Mouse (Mus musculus): ENCODE data around the gene Olfr512. TPM values are rescaled to one million over a fixed set of nuclear protein-coding genes. Genes with fewer than 3 reads are reported as not detected.

Olfr512 gene
- not detected for polyA plus RNA-seq (2014; fragmentation: Illumina TruSeq; extraction: RNeasy Lipid Tissue Mini Kit (QIAGEN cat#74804); ENCODE audit: low replicate concordance)

GRCm38 (mm10) chr7:108713020-108713419 lies at the start of gene Olfr512:
Gene Olfr512 (plus strand): TSS chr7:108713320.

GRCm38 (mm10) chr7:108666118-108666517 lies 47.0 kb upstream of the Olfr512 start, which contains the start of gene Olfr510:
Gene Olfr510 (plus strand): TSS chr7:108666418.

GRCm38 (mm10) chr7:108750673-108751072 lies 37.6 kb downstream of the Olfr512 start, which contains the start of gene Olfr513:
Gene Olfr513 (plus strand): TSS chr7:108750973.

Other genes with a start within 250 kb of the Olfr512 start
- gene Olfr498, start 248.0 kb upstream of the Olfr512 start, polyA plus RNA-seq (2014; fragmentation: Illumina TruSeq; extraction: RNeasy Lipid Tissue Mini Kit (QIAGEN cat#74804); ENCODE audit: low replicate concordance), result not detected
- not detected for gene Olfr502, start 188.3 kb upstream of the Olfr512 start, polyA plus RNA-seq (2014; fragmentation: Illumina TruSeq; extraction: RNeasy Lipid Tissue Mini Kit (QIAGEN cat#74804); ENCODE audit: low replicate concordance)
- gene Olfr503, start 168.8 kb upstream of the Olfr512 start, polyA plus RNA-seq (2014; fragmentation: Illumina TruSeq; extraction: RNeasy Lipid Tissue Mini Kit (QIAGEN cat#74804); ENCODE audit: low replicate concordance), result not detected
- gene Olfr504, start 147.5 kb upstream of the Olfr512 start, polyA plus RNA-seq (2014; fragmentation: Illumina TruSeq; extraction: RNeasy Lipid Tissue Mini Kit (QIAGEN cat#74804); ENCODE audit: low replicate concordance), result not detected
- gene Olfr506, start 102.5 kb upstream of the Olfr512 start, polyA plus RNA-seq (2014; fragmentation: Illumina TruSeq; extraction: RNeasy Lipid Tissue Mini Kit (QIAGEN cat#74804); ENCODE audit: low replicate concordance), result not detected
- gene Olfr507, start 91.5 kb upstream of the Olfr512 start, polyA plus RNA-seq (2014; fragmentation: Illumina TruSeq; extraction: RNeasy Lipid Tissue Mini Kit (QIAGEN cat#74804); ENCODE audit: low replicate concordance), result not detected
- not detected for gene Olfr508, start 83.3 kb upstream of the Olfr512 start, polyA plus RNA-seq (2014; fragmentation: Illumina TruSeq; extraction: RNeasy Lipid Tissue Mini Kit (QIAGEN cat#74804); ENCODE audit: low replicate concordance)
- gene Olfr509, start 61.4 kb upstream of the Olfr512 start, polyA plus RNA-seq (2014; fragmentation: Illumina TruSeq; extraction: RNeasy Lipid Tissue Mini Kit (QIAGEN cat#74804); ENCODE audit: low replicate concordance), result not detected
- gene Olfr510, start 46.9 kb upstream of the Olfr512 start, polyA plus RNA-seq (2014; fragmentation: Illumina TruSeq; extraction: RNeasy Lipid Tissue Mini Kit (QIAGEN cat#74804); ENCODE audit: low replicate concordance), result not detected
- not detected for gene Olfr513, start 37.7 kb downstream of the Olfr512 start, polyA plus RNA-seq (2014; fragmentation: Illumina TruSeq; extraction: RNeasy Lipid Tissue Mini Kit (QIAGEN cat#74804); ENCODE audit: low replicate concordance)
- not detected for gene Olfr514, start 112.7 kb downstream of the Olfr512 start, polyA plus RNA-seq (2014; fragmentation: Illumina TruSeq; extraction: RNeasy Lipid Tissue Mini Kit (QIAGEN cat#74804); ENCODE audit: low replicate concordance)
- not detected for gene Olfr516, start 137.2 kb downstream of the Olfr512 start, polyA plus RNA-seq (2014; fragmentation: Illumina TruSeq; extraction: RNeasy Lipid Tissue Mini Kit (QIAGEN cat#74804); ENCODE audit: low replicate concordance)
- not detected for gene Olfr517, start 159.1 kb downstream of the Olfr512 start, polyA plus RNA-seq (2014; fragmentation: Illumina TruSeq; extraction: RNeasy Lipid Tissue Mini Kit (QIAGEN cat#74804); ENCODE audit: low replicate concordance)
- not detected for gene Olfr518, start 171.7 kb downstream of the Olfr512 start, polyA plus RNA-seq (2014; fragmentation: Illumina TruSeq; extraction: RNeasy Lipid Tissue Mini Kit (QIAGEN cat#74804); ENCODE audit: low replicate concordance)
- gene Olfr519, start 181.1 kb downstream of the Olfr512 start, polyA plus RNA-seq (2014; fragmentation: Illumina TruSeq; extraction: RNeasy Lipid Tissue Mini Kit (QIAGEN cat#74804); ENCODE audit: low replicate concordance), result not detected
- gene Nlrp10, start 216.9 kb downstream of the Olfr512 start, polyA plus RNA-seq (2014; fragmentation: Illumina TruSeq; extraction: RNeasy Lipid Tissue Mini Kit (QIAGEN cat#74804); ENCODE audit: low replicate concordance), result 0.19 TPM
- gene Eif3f, start 221.1 kb downstream of the Olfr512 start, polyA plus RNA-seq (2014; fragmentation: Illumina TruSeq; extraction: RNeasy Lipid Tissue Mini Kit (QIAGEN cat#74804); ENCODE audit: low replicate concordance), result 19.4 TPM
- 0.45 TPM for gene Tub, start 237.0 kb downstream of the Olfr512 start, polyA plus RNA-seq (2014; fragmentation: Illumina TruSeq; extraction: RNeasy Lipid Tissue Mini Kit (QIAGEN cat#74804); ENCODE audit: low replicate concordance)

All from small intestine, adult 10 weeks (tissue).